Mouse (Mus musculus) cerebellum, adult (tissue): Measurements from ENCODE around the gene Lrrc45.
"Not testable (repeated sequence)": the region's sequence is repeated elsewhere in the genome, so short reads cannot be mapped to it uniquely, and the experiment has no call there.

Experiments used
- ATAC-seq: cut with Nextera tagmentation; 2 replicates; pipeline ENCODE4 v1.9.2; 2017; ENCODE audit warnings: mild to moderate bottlenecking, moderate library complexity, mixed read lengths; ENCODE audit not compliant: insufficient number of reproducible peaks, low FRiP score, low TSS enrichment

The Lrrc45 gene

DNA sequence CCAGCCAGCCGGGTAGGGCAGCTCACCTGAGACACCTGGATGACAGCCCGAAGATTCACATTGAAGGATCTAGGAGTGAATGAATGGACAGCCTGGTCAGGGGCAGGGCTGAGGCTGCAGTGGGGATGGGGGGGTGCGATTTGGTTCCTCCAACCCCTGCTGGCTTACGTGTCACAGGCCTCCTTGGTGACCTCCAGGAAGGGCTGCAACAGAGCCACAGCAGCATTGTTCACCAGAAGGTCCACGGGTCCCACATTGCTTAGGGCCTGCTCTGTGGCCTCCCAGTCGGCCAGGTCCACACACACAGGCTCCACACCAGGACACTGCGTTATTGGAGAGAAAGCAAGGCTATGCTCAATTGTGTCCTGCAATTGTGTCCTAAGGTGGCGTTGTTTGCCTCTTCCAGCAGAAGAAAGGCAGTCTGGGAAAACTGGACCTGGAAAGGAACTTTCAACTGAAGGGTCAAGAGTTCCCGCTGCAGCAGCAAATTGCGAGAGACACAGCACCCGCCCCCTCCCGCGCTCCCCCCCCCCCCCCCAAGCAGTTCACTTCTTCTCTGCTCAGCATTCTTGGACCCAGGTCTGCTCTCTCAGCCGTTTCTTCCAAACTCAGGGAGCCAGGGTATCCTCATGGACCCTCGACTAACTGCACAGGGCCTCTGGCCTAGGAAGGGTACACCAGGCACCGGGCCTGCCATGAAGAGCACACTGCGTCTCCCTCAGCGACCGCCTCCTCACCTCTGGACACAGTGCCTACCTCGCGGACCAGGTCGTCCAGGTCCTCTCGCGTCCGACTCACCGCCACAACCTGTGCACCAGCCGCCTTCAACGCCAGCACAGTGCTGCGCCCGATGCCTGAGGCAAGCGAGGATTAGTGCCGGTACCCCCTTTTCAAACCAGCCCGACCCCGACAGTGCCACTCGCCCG lies 12.8 kb downstream of the Lrrc45 start:
- no peak for ATAC-seq

DNA sequence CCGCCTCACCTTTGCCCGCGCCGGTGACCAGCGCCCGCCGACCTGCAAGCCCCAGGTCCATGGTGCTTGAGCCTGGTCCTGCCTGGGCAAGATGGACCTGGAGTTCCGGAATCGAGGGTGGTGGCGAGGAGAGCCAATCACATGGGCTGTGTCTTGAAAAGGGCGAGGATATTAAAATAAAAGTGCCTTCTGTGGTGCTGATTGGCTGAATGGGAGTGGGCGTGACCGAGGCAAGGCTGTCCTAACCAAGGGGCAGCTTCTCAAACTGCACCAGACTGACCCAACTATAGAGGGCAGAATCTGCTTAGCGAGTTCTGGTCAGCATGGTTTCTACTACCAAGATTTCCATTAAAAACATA lies 13.4 kb downstream of the Lrrc45 start, which contains the start of gene Dcxr:
Dcxr (minus strand) TSS at position 113 of the 359 bp plus-strand sequence.
- ATAC-seq = peak; percentile 92

DNA sequence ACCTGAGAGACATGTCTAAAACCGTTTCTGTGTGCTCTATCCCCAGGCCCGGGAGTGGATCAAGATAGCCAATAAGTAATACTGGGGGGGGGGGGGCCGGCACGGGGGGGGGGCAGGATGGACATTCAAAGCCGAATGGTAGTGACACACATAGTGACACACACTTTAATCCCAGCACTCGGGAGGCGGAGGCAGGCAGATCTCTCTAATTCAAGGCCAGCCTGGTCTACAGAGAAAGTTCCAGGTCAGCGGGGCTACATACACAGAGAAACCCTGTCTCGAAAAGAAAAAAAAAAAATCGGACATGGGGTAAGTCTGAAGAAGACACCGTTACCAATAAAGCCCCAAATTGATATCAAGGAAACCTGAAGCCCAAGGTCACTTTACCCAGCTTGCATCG lies 13.8 kb downstream of the Lrrc45 start:
- no peak for ATAC-seq

DNA sequence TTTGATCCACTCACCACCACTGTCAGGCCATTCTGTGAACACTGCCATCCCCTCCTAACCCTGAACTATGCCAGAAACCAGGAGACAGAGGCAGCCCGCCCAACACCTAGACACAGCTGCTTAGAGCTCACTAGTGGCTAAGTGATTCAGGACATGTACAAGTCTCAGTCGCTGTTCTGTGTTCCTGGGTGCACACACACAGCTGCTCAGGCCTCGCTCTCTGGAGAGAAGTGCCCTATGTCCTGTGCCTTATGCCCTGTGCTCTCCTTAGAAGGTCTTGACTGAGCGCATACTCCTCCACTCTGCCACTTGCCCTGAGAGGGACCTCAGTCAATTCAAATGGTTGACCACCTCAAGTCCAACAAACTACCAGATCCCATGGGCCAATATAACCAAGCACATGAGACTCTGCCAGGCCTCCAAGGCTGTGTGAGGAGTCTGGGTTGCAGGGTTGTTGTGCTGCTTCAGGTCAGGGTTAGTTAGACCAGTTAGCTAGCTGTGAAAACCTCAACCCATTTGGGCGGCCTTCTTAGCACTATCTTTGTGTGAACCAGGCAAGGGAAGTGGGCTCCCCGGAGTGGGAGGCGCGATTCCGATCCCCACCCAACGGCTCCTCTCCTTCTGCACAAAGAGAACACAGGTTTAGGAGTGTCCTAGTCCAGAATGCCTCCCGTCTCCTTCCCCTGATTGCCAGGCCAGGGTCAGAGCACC lies 15.0 kb downstream of the Lrrc45 start:
- ATAC-seq = no peak

DNA sequence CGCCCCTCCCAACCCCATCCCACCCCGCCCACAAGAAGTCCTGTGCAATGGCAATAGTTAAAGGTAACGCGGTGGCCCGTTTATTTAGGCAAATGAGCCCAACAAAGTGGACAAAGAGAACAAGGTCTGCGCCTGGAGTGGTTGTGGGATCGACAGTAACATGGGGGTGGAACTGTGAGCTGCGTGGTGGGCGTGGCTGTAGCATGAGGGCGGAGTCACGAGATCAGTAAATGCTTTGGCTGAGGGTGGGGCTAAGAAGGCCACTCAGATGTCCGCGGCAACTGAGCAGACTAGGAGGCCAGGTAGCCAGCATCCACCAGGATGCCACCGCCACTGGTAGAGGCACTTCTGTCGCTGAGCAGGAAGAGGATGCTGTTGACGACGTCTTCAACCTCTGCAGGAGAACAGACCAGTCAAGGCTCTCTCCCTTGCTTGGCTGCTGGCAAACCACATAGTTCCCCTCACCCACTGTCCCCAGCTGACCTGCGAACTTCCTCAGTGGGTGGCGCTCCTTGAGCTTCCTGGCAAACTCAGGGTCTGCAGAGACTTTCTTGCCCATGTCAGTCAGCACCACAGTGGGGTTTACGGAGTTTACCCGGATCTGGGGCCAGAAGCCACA lies 15.8 kb downstream of the Lrrc45 start:
- ATAC-seq = not testable (repeated sequence)

DNA sequence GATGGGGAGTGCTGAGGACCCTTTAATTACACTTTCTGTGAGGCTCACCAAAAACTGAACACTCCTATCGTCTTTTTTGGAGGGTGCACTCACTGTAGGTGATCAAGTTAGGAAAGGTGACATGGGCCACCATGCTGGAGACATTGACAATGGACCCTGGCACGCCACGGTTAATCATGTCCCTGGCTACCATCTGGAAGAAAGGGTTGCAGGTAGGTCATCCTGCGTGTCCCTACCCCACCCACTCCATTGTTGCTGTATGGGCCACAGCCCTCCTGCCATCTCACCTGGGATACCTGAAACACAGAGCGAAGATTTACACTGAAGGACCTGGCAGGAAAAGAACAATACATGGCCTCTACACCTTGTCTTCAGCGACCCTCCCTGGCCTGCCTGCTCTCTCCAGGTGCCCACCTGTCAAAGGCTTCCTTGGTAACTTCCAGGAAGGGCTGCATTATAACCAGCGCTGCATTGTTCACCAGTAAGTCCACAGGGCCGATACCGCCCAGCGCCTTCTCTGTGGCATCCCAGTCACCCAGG lies 16.7 kb downstream of the Lrrc45 start:
- ATAC-seq = no peak

DNA sequence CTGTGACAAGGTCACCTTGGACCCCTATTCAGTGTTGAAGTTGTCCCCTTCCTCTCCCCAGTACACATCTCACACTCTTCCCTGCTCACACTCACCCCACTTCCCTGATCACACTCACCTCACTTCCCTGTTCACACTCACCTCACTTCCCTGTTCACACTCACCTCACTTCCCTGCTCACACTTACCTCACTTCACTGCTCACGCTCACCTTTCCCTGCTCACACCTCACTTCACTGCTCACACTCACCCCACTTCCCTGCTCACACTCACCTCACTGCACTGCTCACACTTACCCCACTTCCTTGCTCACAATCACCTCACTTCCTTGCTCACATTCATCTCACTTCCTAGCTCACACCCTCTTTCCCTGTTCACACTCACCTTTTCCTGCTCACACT lies 17.7 kb downstream of the Lrrc45 start:
- ATAC-seq = no peak

DNA sequence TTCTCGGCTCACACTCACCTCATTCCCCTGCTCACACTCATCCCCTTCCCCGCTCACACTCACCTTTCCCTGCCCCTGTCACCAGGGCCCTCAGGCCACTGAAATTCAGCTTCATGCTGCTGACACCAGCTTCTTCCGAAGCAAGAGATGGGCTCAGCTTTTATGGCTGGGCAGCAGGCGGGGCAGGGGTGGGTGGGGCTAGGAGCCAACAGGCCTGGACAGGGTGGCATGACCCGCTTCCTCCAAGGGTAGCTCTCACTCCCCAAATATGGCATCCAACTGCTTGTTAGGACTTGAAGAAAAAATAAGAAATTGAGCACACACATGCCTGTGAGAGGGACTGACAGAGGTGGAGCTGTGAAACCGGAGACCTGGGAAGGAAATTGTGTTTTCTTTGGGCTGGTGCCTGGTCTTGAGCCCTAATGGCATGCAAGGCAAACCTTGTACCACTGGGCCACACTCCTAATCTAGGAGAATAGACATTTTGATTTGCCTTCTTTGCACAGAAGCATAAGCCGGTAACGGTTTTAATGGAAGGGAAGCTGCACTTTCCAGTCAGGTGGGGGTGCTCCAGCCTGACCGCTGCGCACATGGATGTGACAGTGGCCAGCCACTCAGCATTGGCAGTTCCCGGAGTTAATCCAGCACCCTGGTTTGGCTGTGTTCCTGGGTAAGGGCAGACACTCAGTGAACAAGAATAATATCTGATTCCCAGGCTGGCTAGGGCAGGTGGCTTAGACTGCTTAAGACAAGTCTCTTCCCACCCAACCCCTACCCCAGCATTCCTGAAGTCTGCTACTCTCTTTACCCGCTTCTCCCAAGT lies 18.3 kb downstream of the Lrrc45 start, which contains the start of gene Cbr2:
Cbr2 (minus strand) TSS at position 257 of the 823 bp plus-strand sequence.
- no peak for ATAC-seq

DNA sequence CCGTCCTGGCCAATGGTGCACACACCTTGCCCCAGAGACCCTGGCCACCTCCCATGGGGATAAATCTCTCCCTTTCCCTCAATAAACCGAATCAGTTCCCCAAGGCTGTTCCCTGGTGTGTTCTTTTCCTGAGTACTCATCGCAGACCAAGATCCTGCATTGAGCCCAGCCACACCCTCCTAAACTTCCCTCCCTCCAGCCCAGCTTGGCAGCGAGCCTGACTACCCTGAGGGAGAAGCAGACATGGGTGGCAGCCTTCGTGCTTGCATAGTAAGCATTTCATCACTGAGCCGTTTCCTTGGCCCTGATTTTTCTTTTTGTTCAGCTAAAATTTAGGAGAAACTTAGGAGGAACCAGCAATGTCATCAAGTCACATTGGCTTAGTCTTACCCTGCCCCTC lies 19.8 kb downstream of the Lrrc45 start:
- no peak for ATAC-seq

DNA sequence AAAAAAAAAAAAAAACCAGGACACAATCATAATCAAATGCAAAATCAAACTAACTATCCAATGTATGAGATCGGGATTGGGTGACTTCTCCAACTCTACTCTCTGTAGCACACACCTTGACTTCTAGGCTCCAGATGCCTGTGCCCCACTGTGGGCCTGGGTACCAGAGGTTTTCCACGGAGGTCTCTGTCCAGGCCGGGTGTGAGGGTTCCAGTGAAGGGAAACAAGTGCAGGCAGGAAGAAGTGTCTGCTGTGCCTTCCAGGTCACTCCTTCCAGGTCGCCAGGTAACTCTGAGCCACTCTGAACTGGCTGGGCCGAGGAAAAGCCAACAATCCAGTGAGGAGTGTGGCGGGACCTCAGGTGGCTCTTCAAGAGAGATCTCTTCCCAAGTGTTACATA lies 22.7 kb downstream of the Lrrc45 start:
- ATAC-seq = no peak

DNA sequence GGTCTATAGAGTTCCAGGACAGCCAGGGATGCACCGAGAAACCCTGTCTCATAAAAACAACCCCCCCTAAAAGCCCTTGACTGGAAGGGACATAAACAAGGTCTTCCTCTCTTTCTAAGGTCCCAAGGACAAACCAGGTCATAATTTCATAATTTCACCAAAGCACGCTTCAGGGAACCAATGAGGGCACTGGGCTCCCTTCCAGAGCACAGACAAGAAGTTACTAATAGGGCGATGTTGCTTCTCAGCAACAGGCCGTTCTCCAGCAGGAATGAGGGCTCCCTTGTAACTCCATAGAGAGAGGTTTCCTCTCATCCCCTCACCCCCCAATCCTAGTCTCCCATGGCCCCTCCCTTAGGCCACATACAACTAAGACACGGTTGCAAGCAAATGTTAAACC lies 27.3 kb downstream of the Lrrc45 start:
- no peak for ATAC-seq

DNA sequence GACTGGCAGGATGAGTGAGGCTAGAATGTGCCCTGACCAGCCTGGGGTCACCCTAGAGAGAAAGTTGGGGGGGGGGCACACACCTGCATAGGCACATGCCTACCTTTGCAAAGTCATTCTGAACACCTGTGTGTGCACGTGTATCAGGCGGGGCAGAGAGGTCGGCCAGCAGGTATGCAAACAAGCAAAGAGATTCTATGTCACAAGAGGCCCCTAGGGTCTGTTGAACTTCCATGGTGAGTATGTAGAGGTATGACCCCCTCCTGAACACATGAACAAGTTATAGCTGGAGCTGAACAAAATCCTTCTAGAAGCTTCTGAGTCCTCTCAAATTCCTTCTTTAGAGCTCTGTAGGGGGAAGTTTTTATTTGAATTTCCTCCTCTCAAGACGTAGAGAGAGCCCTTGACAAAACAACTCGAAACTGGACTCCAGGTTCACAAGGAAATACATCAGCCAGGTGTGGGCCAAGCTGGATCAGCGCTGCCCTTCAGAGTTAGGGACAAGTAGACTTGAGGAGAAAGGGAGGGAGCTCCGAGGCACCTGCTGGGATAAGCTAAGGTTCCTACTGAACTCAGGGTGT lies 30.5 kb downstream of the Lrrc45 start:
- no peak for ATAC-seq

DNA sequence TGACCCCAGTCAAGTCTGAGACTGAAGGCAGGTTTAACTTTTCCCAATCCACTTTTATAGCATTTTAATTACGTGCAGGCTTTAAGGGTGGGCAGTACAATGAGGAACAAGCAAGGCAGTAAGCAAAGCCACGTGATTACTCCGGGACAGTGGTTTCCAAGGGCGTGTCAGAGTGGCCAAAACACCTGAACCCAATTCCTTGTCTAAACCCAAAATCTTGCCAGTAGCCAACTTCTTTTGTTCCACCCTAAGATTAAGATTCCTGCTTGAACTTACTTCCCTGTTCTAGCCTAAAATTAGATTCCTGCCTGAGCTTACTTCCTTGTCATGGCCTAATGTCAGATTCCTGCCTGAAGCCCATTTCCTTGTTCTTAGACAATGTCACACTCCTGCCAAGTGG lies 34.2 kb downstream of the Lrrc45 start:
- no peak for ATAC-seq

DNA sequence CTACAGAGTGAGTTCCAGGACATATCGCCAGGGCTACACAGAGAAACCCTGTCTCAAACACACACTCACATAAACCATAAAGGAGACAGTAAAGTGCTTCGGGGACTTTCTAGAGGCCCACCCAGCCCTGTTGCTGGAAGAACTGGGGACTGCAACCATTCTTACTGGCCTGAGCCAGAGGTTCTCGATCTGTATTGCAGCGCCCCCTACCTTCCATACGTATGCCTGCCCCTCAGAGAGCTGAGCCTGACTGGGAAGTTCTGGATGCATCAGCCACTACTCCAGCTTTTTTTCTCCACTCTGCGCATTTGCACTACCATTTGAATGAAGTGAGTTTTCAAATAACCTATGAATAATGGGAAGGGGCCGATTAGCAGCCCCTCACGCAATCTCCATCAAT lies 35.7 kb downstream of the Lrrc45 start:
- ATAC-seq = no peak

DNA sequence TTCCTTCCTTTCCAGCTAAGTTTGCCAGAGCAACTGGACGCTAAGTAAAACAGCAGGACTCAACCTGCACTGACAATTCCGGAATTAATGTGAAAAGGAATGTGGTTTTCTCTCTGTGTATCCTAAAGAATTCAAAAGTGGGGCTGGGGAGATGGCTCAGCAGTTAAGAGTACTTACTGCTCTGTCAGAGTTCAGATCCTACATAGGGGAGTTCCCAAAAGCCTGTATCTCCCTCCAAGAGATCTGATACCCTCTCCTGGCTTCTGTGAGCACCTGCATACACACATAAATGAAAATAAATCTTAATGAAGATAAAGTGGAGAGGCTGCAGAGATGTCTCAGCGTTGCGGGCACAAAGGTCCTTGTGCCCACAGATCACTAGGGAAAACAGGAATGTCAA lies 37.9 kb downstream of the Lrrc45 start:
- ATAC-seq = no peak

DNA sequence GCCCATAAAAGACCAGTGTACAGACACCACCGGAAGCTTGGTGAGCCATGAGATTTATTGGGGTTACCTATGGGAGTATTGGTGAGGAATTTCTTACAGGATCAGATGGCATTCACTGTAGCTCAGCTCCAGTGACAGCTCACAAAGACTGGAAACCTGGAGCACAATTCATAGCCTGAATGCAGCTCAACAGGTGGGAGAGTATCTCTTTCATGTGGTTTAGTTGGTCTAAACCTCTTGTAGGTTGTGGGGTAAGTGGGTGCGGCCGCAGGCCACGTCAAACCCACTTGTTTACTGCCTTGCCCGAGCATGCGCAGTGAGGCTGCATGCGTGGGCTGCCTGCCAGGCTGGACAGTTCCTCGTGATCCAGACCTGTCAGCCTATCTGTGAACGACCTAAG lies 46.5 kb downstream of the Lrrc45 start:
- ATAC-seq = no peak

DNA sequence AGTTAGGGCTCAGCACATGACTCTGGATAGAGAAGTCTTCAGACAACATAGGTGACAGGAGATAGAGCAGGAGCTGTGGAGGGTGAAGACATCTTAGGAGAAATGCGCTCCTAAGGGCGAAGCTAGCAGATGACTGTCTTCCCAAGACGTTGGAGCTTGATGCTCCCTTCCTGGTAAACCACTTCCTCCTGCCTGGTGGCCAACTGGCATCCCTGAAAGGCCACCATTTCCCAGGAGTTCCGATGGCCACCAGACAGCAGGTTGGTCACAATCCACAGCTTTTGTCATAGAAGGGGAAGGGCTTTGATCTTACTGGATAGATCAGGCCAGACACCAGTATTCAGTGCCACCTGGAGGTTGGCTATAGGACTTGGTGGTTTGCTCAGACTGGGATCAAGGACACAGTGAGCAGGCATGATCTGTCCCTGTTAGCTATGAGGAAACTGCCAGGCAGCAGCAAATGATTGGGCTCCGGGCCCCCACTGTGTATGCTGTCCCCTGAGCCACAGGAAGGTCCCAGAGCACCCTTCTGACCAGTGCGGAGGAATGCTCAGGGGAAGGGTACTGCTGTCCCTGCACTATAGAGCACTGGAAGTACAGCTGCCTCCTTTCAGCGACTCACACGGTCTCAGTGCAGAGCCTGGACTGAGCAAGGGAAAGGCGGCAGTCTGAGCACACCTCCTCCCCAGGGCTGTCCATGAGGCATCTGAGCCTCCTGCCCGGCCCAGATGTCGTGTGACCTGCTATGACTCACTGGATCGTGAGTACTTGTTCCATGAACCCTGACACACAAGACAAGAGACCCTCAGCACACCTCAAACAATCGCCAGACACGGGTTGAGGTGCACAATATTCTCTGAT lies 48.3 kb downstream of the Lrrc45 start:
- no peak for ATAC-seq

DNA sequence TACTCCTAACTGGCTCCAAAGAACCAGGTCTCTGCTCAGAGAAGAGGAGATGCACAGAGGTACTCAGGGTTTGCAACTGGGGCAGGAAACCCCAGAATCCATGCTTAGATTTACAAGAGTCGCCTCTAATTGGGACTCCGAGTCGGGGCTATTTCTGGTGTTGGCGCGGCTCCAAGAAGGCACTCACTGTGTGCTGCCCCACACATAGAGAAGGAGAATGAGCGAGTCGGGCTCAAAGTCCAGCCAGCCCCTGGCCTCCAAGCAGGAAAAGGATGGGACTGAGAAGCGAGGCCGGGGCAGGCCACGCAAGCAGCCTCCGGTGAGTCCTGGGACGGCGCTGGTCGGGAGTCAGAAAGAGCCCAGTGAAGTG lies 48.9 kb downstream of the Lrrc45 start, which contains the start of gene Hmga1b:
Hmga1b (plus strand) TSS at position 123 of the 370 bp plus-strand sequence.
- not testable (repeated sequence) for ATAC-seq
